Mouse (Mus musculus) thymus, adult 2 months (tissue): ENCODE measurements around the gene Tlr5. TPM values are rescaled to one million over a fixed set of nuclear protein-coding genes. Genes with fewer than 3 reads are reported as not detected.

Source experiments
- DNase-seq: peaks from one replicate; pipeline ENCODE4 v3.0.0; 2021
- H3K27ac ChIP-seq: fragments of 200-500 bp; 2 replicates; pipeline ENCODE4 v1.5.1; 2012; ENCODE audit warnings: low read length, control low read depth; ENCODE audit not compliant: control insufficient read depth, insufficient read depth
- H3K27me3 ChIP-seq: fragments of 200-500 bp; 2 replicates; pipeline ENCODE4 v1.6.1; 2012; ENCODE audit warnings: mild to moderate bottlenecking, low read length, moderate library complexity, mixed read lengths; ENCODE audit not compliant: control insufficient read depth, insufficient read depth
- H3K36me3 ChIP-seq: fragments of 200-500 bp; 2 replicates; pipeline ENCODE4 v1.6.1; 2012; ENCODE audit warnings: mild to moderate bottlenecking, low read length, moderate library complexity; ENCODE audit not compliant: control insufficient read depth, insufficient read depth
- H3K4me1 ChIP-seq: fragments of 200-500 bp; replicated peaks from 2 replicates; pipeline ENCODE4 v1.6.1; 2012; ENCODE audit warnings: low read length; ENCODE audit not compliant: control insufficient read depth, insufficient read depth
- H3K4me3 ChIP-seq: fragments of 200-500 bp; 2 replicates; pipeline ENCODE4 v1.5.1; 2012; ENCODE audit warnings: mild to moderate bottlenecking, low read length, control low read depth, moderate library complexity; ENCODE audit not compliant: control insufficient read depth, insufficient read depth
- CTCF ChIP-seq: fragments of 200-500 bp; IDR thresholded peaks from 2 replicates; pipeline ENCODE4 v1.5.1; 2012; ENCODE audit warnings: mild to moderate bottlenecking, control low read depth, low read length, moderate library complexity, borderline replicate concordance; ENCODE audit not compliant: control insufficient read depth, poor library complexity, insufficient read depth; ENCODE audit errors: extremely low read depth
- POLR2A ChIP-seq: fragments of 200-500 bp; IDR thresholded peaks from 2 replicates; pipeline ENCODE4 v1.6.1; 2012; ENCODE audit warnings: mild to moderate bottlenecking, low read length, control low read depth, moderate library complexity; ENCODE audit not compliant: control insufficient read depth, poor library complexity, insufficient read depth; ENCODE audit errors: extremely low read depth
- WGBS: fragments of 180-500 bp; shearing (Covaris S2); methylation state at CpG from one replicate; pipeline ENCODE4 v1.1.7; 2018; 5-methylcytosine and 5-hydroxymethylcytosine counted together
- polyA plus RNA-seq: library from polyadenylated mRNA; depleted of rRNA; stranded (reverse); fragments of >200 nt; gene quantifications from 2 replicates; pipeline ENCODE4 v1.2.3, GENCODE M21; 2012

Tlr5 gene
- polyA plus RNA-seq, 1 experiment, result 0.82 TPM

GRCm38 (mm10) chr1:182953165-182953564 lies 1.4 kb upstream of the Tlr5 start:
- H3K4me1 ChIP-seq, result peaks cover 9% of the 10 kb centered on the region; the same call in 1 of the 2 replicates
- H3K4me3 ChIP-seq, result no peak overlapping the region
- no peak overlapping the region for H3K27ac ChIP-seq
- H3K27me3 ChIP-seq, result no peaks in the 10 kb centered on the region; the same call in 1 of the 2 replicates
- DNase-seq, result no peak
- no peak for TF ChIP-seq CTCF
- no peak for TF ChIP-seq POLR2A
- 51% methylated on average over 3 of the region's 3 CpGs for WGBS
- H3K36me3 ChIP-seq, result no peaks in the 10 kb centered on the region

DNA sequence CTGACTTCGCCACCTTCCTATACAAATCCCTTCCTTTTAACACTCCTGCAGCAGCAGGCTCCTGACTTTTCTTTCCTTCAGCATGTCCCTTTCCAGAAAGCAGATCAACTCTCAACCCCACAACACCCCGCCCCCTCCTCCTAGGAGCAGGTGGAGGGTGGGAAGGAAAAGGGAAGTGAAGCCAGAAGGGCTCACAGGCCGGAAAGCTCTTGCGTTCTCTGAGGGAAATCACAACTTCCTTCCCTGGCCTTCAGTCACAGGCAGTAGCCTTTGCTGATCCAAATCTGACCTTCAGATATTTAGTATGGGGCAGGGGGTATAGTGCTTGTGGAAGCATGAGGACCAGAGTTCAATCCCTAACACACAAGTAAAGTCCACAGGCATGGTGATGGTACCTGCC lies 921 bp upstream of the Tlr5 start:
- H3K27ac ChIP-seq, result no peak overlapping the region
- no peak overlapping the region for H3K4me3 ChIP-seq
- DNase-seq, result no peak
- peaks cover 9% of the 10 kb centered on the region; the same call in 1 of the 2 replicates for H3K4me1 ChIP-seq
- no peaks in the 10 kb centered on the region; the same call in 1 of the 2 replicates for H3K27me3 ChIP-seq
- WGBS, result 43% methylated on average over 4 of the region's 4 CpGs
- TF ChIP-seq POLR2A (no peak), CTCF (no peak)
- H3K36me3 ChIP-seq, result no peaks in the 10 kb centered on the region

DNA sequence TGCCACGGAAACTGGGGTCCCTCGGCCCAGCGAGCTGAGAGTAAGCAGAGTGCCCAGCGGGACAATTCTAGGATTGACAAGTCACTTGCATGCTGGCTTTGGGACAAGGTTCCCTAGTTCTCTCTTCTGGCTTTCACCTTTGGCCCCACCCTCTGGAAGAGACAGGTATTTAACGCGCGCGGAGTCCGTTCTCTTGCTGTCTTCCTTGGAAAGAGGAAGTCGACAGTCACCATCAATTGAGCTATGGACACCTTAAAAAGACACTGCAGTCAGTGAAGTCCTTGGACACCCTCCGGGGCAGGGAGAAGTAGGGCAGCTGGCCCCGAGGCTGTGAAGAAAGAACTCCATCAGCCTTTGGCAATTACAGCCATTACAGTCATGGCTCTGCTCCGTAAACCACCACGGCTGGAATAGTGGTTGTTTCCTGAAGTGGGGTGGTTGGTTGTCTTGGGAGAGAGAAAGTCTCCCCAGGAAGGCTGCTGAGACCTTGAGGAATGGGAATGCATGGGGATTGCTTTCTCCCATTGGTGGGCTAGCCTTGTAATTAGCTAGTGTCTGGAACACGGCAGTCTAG lies 546 bp downstream of the Tlr5 start:
- Histone ChIP-seq H3K36me3 (no peaks in the 10 kb centered on the region), H3K4me1 (peaks cover 9% of the 10 kb centered on the region; the same call in 1 of the 2 replicates), H3K4me3 (peak overlapping the region; percentile 29), H3K27me3 (no peaks in the 10 kb centered on the region; the same call in 1 of the 2 replicates), H3K27ac (no peak overlapping the region)
- DNase-seq, result no peak
- 19% methylated on average over 15 of the region's 15 CpGs for WGBS
- TF ChIP-seq POLR2A (no peak), CTCF (no peak)

DNA sequence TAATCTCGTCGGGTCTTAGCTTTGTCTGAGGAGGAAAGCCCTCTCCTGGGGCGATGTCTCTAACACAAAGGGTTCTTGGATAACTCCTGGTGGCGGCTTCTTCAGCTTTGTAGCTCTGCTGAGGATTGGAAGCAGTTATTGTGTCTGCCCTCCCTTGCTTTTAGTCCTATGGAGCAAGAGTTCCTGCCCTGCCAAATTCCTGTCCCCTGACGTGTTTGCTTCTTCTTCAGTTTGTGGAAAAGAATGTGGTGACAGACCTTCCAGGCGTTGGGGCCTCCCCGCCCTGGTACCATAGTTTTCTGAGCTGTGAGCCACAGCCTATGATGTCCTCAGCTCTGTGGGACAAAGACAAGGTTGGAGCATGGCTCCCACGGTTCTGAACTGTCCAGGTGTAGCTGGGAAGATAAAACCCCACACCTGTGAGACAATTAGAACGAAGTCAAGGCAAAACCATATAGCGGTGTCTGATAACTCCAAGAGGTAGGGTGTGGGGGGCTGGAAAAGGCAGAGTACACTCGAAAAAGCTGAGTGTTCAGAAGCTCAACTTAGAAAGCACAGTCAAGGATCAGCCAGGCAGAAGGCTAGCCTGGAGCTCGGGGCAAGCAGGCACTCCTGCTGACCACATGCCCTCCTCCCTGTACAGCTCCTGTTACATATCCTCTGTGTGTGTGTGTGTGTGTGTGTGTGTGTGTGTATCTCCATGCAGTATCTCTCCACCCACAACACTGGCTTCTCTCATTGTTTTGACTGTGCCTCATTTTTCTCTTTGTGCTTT lies 1.8 kb downstream of the Tlr5 start:
- Histone ChIP-seq H3K36me3 (no peaks in the 10 kb centered on the region), H3K4me3 (no peak overlapping the region), H3K27me3 (no peaks in the 10 kb centered on the region; the same call in 1 of the 2 replicates), H3K27ac (no peak overlapping the region), H3K4me1 (peaks cover 9% of the 10 kb centered on the region; the same call in 1 of the 2 replicates)
- no peak for DNase-seq
- 87% methylated on average over 12 of the region's 12 CpGs for WGBS
- TF ChIP-seq POLR2A (no peak), CTCF (no peak)

GRCm38 (mm10) chr1:182957001-182957757 lies 2.6 kb downstream of the Tlr5 start:
- TF ChIP-seq CTCF, result no peak
- no peak for TF ChIP-seq POLR2A
- H3K27ac ChIP-seq, result no peak overlapping the region
- no peak for DNase-seq
- peaks cover 9% of the 10 kb centered on the region; the same call in 1 of the 2 replicates for H3K4me1 ChIP-seq
- H3K27me3 ChIP-seq, result no peaks in the 10 kb centered on the region
- H3K4me3 ChIP-seq, result no peak overlapping the region
- H3K36me3 ChIP-seq, result no peaks in the 10 kb centered on the region
- WGBS, result 96% methylated on average over 16 of the region's 16 CpGs
